Mouse (Mus musculus): Measurements from ENCODE around the gene G430095P16Rik. TPM values are rescaled to one million over a fixed set of nuclear protein-coding genes. Genes with fewer than 3 reads are reported as not detected.

Gene G430095P16Rik
- total RNA-seq (2014; rRNA removed), result 1.2 TPM in 1 of 2 replicates, not detected in the other
- 1.1 and 1.7 TPM in 2 replicates for polyA plus RNA-seq (2015; fragmentation: Nextera tagmentation; extraction: Ambion mirVana)

DNA sequence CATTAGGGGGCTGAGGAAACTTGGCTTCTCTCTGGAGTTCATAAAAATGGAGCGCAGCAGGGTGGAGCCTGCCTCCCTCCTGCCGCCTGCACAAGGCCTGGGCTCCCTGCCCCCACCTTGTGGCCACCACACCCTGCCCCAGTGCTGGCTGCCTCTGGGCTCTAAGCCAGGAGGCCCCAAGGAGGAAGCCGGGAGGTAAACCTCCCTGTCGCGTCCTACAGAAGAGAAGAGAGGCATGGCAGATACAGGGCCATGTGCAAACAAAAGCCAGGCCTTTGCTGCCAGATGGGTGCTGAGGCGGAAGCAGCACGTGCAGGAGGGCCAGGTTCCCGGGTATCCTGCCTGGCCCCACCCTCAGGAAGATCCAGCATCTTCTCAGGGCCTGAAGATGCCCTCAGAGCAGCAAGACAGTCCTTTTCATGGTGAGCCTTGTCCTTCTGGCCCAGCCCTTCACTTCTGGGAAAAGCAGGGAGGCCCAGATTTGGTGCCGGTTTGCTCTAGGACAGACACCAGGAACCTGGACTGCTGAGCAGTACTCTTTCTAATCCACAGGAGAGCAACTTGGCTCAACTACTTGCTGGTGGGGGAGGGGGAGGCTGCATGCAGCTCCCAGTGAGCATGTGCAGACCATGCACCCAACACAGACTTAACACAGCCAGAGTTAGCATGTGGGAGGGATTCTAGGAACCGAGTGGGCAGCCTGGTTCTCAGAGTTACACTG is at the start of gene G430095P16Rik:
Gene G430095P16Rik (plus strand): TSS at position 158 of the 721 bp plus-strand sequence.
- no peak within 1 kb of the TSS; the same call in 1 of the 2 replicates for H3K4me2 ChIP-seq (ENCODE audit: low read depth, low read length)
- ATAC-seq (peak; percentile 62), DNase-seq (ENCODE audit: low spot score) (peak; percentile 66)
- peaks cover 22% of the 10 kb centered on the region for H3K4me1 ChIP-seq (ENCODE audit: insufficient read depth, low read length)
- 16% methylated on average over 10 of the region's 10 CpGs for WGBS
- no peak within 1 kb of the TSS for H3K4me3 ChIP-seq (ENCODE audit: low read length)
- peak; percentile 39; the same call in 1 of the 2 replicates for TF ChIP-seq CTCF (IDR thresholded peaks at IDR 0.05; ENCODE audit: low read depth)
- peak within 1 kb of the TSS; percentile 77 for H3K27ac ChIP-seq
- H3K36me3 ChIP-seq (ENCODE audit: insufficient read depth, low read length), result peaks cover 9% of the 10 kb centered on the region; the same call in 1 of the 2 replicates
- H3K9me3 ChIP-seq (ENCODE audit: low read length), result no peaks in the 10 kb centered on the region
- no peaks in the 10 kb centered on the region for H3K27me3 ChIP-seq (ENCODE audit: insufficient read depth, low read length)
- peak within 1 kb of the TSS; percentile 38 for H3K9ac ChIP-seq (replicated peaks; ENCODE audit: low read length)

DNA sequence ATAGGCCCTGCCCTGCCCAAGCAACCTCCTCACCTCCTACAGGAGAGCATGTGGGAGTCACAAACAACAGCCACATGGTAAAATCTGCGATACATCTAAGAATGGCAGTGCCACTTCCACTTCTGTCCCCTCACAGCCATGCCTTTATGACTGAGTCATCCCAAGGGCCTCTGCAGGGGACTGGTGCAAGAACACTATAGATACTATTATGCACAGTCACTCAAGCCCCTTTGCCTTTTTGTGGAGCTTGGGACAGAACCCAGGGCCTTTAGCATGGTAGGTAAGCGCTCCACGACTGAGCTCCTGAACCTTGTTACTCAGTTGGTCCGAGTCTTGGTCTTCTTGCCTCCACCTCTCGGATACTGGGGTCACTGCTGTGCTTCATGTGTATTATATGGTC is 45.5 kb upstream of the G430095P16Rik start:
- Histone ChIP-seq H3K4me2 (ENCODE audit: low read depth, low read length) (no peak overlapping the region), H3K9me3 (ENCODE audit: low read length) (no peaks in the 10 kb centered on the region), H3K36me3 (ENCODE audit: insufficient read depth, low read length) (peaks cover 36% of the 10 kb centered on the region), H3K27ac (no peak overlapping the region), H3K4me1 (ENCODE audit: insufficient read depth, low read length) (no peaks in the 10 kb centered on the region), H3K27me3 (ENCODE audit: insufficient read depth, low read length) (no peaks in the 10 kb centered on the region), H3K4me3 (ENCODE audit: low read length) (no peak overlapping the region), H3K9ac (replicated peaks; ENCODE audit: low read length) (no peak overlapping the region)
- no peak for ATAC-seq
- 91% methylated on average over 5 of the region's 5 CpGs for WGBS
- no peak for TF ChIP-seq CTCF (IDR thresholded peaks at IDR 0.05; ENCODE audit: low read depth)
- DNase-seq (ENCODE audit: low spot score), result no peak

DNA sequence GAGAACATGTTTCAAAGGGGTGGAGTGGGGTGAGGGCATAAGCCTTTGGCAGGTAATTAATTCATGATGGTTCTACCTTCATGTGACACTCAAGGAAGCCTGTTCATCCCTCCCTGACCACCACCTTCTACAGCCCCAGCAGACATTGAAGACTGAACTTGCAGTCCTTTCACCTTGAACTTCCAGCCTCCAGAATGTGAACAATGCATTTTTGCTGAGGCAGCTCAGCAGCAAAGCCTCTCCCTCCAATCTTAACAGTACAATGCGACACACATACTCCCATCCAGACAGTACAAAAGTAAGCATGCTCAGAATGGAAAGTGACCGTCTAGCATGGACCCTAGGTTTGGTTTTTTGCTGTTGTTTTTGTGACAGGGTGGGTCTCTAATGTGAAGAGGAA is 41.3 kb upstream of the G430095P16Rik start:
- DNase-seq (ENCODE audit: low spot score), result no peak
- no peaks in the 10 kb centered on the region for H3K36me3 ChIP-seq (ENCODE audit: insufficient read depth, low read length)
- no peak overlapping the region for H3K27ac ChIP-seq
- no peaks in the 10 kb centered on the region for H3K27me3 ChIP-seq (ENCODE audit: insufficient read depth, low read length)
- H3K4me2 ChIP-seq (ENCODE audit: low read depth, low read length), result no peak overlapping the region
- no peak for ATAC-seq
- no peaks in the 10 kb centered on the region for H3K9me3 ChIP-seq (ENCODE audit: low read length)
- no peak overlapping the region for H3K4me3 ChIP-seq (ENCODE audit: low read length)
- H3K4me1 ChIP-seq (ENCODE audit: insufficient read depth, low read length), result peaks cover 18% of the 10 kb centered on the region
- TF ChIP-seq CTCF (IDR thresholded peaks at IDR 0.05; ENCODE audit: low read depth), result no peak
- 73% methylated on average over 2 of the region's 2 CpGs for WGBS
- no peak overlapping the region for H3K9ac ChIP-seq (replicated peaks; ENCODE audit: low read length)

DNA sequence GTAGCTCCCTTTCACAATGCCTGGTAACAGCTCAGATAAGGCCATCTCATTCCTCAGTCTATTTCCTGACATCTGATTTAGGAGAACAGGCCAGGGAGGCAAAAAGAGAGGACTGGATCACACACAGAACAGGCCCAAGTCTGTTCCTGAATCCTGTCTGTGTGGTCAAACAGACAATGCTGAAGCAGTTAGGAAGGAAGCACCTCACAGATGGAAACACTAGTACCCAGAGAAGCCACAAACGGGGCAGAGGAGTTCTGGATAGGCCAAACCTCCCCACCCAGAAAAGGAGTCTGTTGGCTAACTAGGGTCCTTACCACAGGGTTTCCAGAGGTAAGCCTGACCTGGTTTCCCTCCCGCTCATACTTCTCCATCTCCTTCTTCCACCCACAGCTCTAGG is 40.5 kb upstream of the G430095P16Rik start:
- ATAC-seq, result no peak
- Histone ChIP-seq H3K27me3 (ENCODE audit: insufficient read depth, low read length) (no peaks in the 10 kb centered on the region), H3K27ac (no peak overlapping the region), H3K4me1 (ENCODE audit: insufficient read depth, low read length) (peaks cover 18% of the 10 kb centered on the region), H3K4me2 (ENCODE audit: low read depth, low read length) (no peak overlapping the region), H3K9me3 (ENCODE audit: low read length) (no peaks in the 10 kb centered on the region), H3K9ac (replicated peaks; ENCODE audit: low read length) (no peak overlapping the region), H3K4me3 (ENCODE audit: low read length) (no peak overlapping the region), H3K36me3 (ENCODE audit: insufficient read depth, low read length) (no peaks in the 10 kb centered on the region)
- DNase-seq (ENCODE audit: low spot score), result no peak
- TF ChIP-seq CTCF (IDR thresholded peaks at IDR 0.05; ENCODE audit: low read depth), result no peak
- WGBS, result 89% methylated on average over 2 of the region's 2 CpGs

DNA sequence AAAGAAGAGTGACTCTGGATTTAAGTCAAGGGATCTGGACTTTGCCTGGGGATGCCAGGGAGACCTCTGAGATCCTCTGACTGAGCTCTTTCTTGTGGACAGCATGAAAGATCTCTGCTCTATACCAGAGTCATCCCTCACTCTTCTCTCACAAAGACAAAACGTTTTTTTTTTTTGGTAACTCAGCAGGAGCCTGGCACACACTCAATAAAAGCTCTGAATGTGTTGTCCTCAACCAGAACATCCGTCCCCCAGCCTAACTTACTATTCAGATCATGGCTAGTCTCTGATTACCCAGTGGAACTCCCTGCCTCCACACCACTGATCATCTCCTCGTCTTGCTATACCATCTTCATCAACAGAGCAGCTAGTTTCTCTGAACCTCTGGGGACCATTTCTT is 38.3 kb upstream of the G430095P16Rik start:
- Histone ChIP-seq H3K4me3 (ENCODE audit: low read length) (no peak overlapping the region), H3K9me3 (ENCODE audit: low read length) (no peaks in the 10 kb centered on the region), H3K9ac (replicated peaks; ENCODE audit: low read length) (no peak overlapping the region), H3K36me3 (ENCODE audit: insufficient read depth, low read length) (no peaks in the 10 kb centered on the region), H3K27me3 (ENCODE audit: insufficient read depth, low read length) (no peaks in the 10 kb centered on the region), H3K4me1 (ENCODE audit: insufficient read depth, low read length) (peaks cover 22% of the 10 kb centered on the region), H3K4me2 (ENCODE audit: low read depth, low read length) (no peak overlapping the region), H3K27ac (peak overlapping the region; percentile 41; the same call in 1 of the 2 replicates)
- WGBS, result 10% methylated on average over 3 of the region's 3 CpGs
- peak; percentile 58 for DNase-seq (ENCODE audit: low spot score)
- ATAC-seq, result no peak
- no peak for TF ChIP-seq CTCF (IDR thresholded peaks at IDR 0.05; ENCODE audit: low read depth)

DNA sequence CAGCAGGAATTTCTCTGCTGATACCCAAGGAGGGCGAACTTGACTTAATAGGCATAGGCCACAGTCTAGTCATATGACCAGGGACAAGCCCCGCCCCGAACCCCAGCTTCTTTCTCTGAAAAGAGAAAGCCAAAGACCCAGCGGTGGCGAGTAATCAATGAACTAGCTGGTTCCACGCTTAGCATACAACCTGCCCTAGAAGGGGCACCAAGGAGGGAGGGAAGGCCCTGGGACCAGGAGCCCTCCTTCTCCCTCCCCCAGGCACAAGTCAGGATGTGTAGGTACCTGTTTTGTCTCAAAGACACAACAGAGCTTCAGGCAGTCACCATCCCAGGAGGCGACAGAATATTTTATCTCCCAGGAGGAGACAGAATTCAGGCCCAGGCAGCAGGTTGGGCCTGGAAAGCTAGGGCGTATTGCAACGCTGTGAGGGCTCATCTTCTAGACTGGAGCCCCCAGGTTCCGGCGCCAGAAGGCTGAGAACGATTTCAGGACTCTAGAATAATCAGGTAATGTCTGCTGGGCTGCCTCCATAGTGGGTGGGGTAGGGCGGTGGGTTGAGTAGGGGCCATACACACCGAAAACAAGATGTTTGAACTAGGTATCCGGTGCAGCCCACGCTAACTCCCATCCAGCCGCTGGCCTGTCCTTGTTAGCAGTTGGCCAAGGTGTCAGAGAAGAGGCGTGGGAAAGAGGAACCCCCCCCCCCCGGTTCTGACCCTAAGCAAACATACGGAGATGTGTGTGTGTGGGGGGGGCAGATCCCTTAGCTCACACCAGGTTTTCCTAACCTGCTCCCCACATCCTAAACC is 36.4 kb upstream of the G430095P16Rik start, which contains the start of gene Trmt1:
Gene Trmt1 (plus strand): TSS at position 117 of the 812 bp plus-strand sequence.
- Histone ChIP-seq H3K4me1 (ENCODE audit: insufficient read depth, low read length) (peaks cover 22% of the 10 kb centered on the region), H3K4me2 (ENCODE audit: low read depth, low read length) (peak within 1 kb of the TSS; percentile 94), H3K27ac (peak within 1 kb of the TSS; percentile 89), H3K4me3 (ENCODE audit: low read length) (peak within 1 kb of the TSS; percentile 100), H3K9ac (replicated peaks; ENCODE audit: low read length) (peak within 1 kb of the TSS; percentile 100), H3K27me3 (ENCODE audit: insufficient read depth, low read length) (no peaks in the 10 kb centered on the region), H3K9me3 (ENCODE audit: low read length) (no peaks in the 10 kb centered on the region), H3K36me3 (ENCODE audit: insufficient read depth, low read length) (no peaks in the 10 kb centered on the region)
- 6% methylated on average over 20 of the region's 20 CpGs for WGBS
- DNase-seq (ENCODE audit: low spot score) (peak; percentile 52), ATAC-seq (no peak)
- no peak for TF ChIP-seq CTCF (IDR thresholded peaks at IDR 0.05; ENCODE audit: low read depth)

Measured in hindbrain, postnatal 0 days (tissue).